Comparison of ENCODE assay signal across 9 mouse cellular contexts in genomic region chr5:122602233-122602632, GRCm38 (mm10). TPM values are rescaled to one million over a fixed set of nuclear protein-coding genes. Genes with fewer than 3 reads are reported as not detected.
A peak's percentile ranks its signal among the peaks of the same experiment; 100 is the strongest.
DNase-seq lines count a peak whose midpoint lies in the region; ATAC-seq lines count a peak whose summit lies in the region.
"Had no signal": no experiment of that assay in that cellular context is flagged by ENCODE, and none has a peak within 500 bp of the region (broad histone marks: within the 10 kb centered on the region; RNA-seq: fewer than 3 reads in every experiment).

No protein-coding gene starts in this region.

- DNase-seq in adrenal gland, adult 2 months = peak; percentile 39
- DNase-seq in adrenal gland, adult 18-20 months (ENCODE audit: low spot score in 2 of 2) = no peak
- peak; percentile 74 to 81 for DNase-seq in B cell, adult 2 months
- peak; percentile 93 for DNase-seq in lung, postnatal 25 days (ENCODE audit: low spot score)
- peak; percentile 77 for DNase-seq in thymus, postnatal 0 days (ENCODE audit: low spot score)
- DNase-seq in frontal cortex, postnatal 25 days (ENCODE audit: low spot score in 2 of 2) = no peak
- no peak for DNase-seq in right cerebral cortex, postnatal 25 days

- H3K9ac ChIP-seq in heart, embryonic 15.5 days = no peak overlapping the region
- H3K9ac ChIP-seq: embryonic facial prominence, embryonic 12.5 days had no signal

- peak; percentile 83 for ATAC-seq in heart, embryonic 15.5 days (replicated peaks; ENCODE audit: insufficient number of reproducible peaks, insufficient read depth, low FRiP score, low read depth)

- 18% methylated on average over 11 of the region's 11 CpGs for WGBS in heart, embryonic 15.5 days

- H3K4me3 ChIP-seq in heart, embryonic 15.5 days = no peak overlapping the region
- H3K4me3 ChIP-seq: embryonic facial prominence, embryonic 12.5 days had no signal

- peak overlapping the region; percentile 84 for H3K27ac ChIP-seq in heart, embryonic 15.5 days
- H3K27ac ChIP-seq: embryonic facial prominence, embryonic 12.5 days had no signal

- H3K27me3 ChIP-seq in heart, embryonic 15.5 days = no peaks in the 10 kb centered on the region
- H3K27me3 ChIP-seq: embryonic facial prominence, embryonic 12.5 days had no signal

- H3K4me1 ChIP-seq in heart, embryonic 15.5 days (replicated peaks) = peaks cover 18% of the 10 kb centered on the region
- H3K4me1 ChIP-seq: embryonic facial prominence, embryonic 12.5 days had no signal

- peaks cover 35% of the 10 kb centered on the region for H3K36me3 ChIP-seq in heart, embryonic 15.5 days

- peak overlapping the region; percentile 30; the same call in 1 of the 2 replicates for H3K4me2 ChIP-seq in heart, embryonic 15.5 days
- H3K4me2 ChIP-seq: embryonic facial prominence, embryonic 12.5 days had no signal

- H3K9me3 ChIP-seq in heart, embryonic 15.5 days (replicated peaks) = no peaks in the 10 kb centered on the region
- H3K9me3 ChIP-seq: embryonic facial prominence, embryonic 12.5 days had no signal

RNA-seq across cellular contexts. Expression of gene Ift81, which starts 12.1 kb away (rescaled TPM):
- 10 to 100 TPM in 1 of 2 experiments, 1 to 10 TPM in 1; 6.5 to 15.7 TPM for total RNA-seq in adrenal gland, adult 2 months (2021)
- 1.4 and 2.2 TPM in 2 replicates for polyA plus RNA-seq in adrenal gland, adult 2 months (2012; rRNA removed)
- total RNA-seq in adrenal gland, adult 18-20 months (2021) = 10 to 100 TPM; 10.9 to 18.3 TPM
- polyA plus RNA-seq in heart, embryonic 15.5 days (2015; fragmentation: Nextera tagmentation; extraction: Ambion mirVana) = 30.7 and 39.3 TPM in 2 replicates
- 10.9 and 12.5 TPM in 2 replicates for polyA plus RNA-seq in thymus, postnatal 0 days (2015; fragmentation: Nextera tagmentation; extraction: Ambion mirVana)

RNA-seq across cellular contexts. Expression of gene P2rx7, which starts 41.5 kb away (rescaled TPM):
- 1 to 10 TPM; 3.0 to 3.3 TPM for total RNA-seq in adrenal gland, adult 2 months (2021)
- polyA plus RNA-seq in adrenal gland, adult 2 months (2012; rRNA removed) = 3.1 and 5.3 TPM in 2 replicates
- total RNA-seq in adrenal gland, adult 18-20 months (2021) = 1 to 10 TPM; 1.6 to 4.0 TPM
- 3.0 and 3.7 TPM in 2 replicates for polyA plus RNA-seq in heart, embryonic 15.5 days (2015; fragmentation: Nextera tagmentation; extraction: Ambion mirVana)
- 8.2 and 8.8 TPM in 2 replicates for polyA plus RNA-seq in thymus, postnatal 0 days (2015; fragmentation: Nextera tagmentation; extraction: Ambion mirVana)

Comparison
In these comparisons a context has a peak if more than half of its experiments do, and no peak if none do; other contexts are left out.
1. DNase-seq: peak in adrenal gland, adult 2 months (single experiment), B cell, adult 2 months (2 of 2), lung, postnatal 25 days (single experiment) and thymus, postnatal 0 days (single experiment); none in adrenal gland, adult 18-20 months (0 of 2), frontal cortex, postnatal 25 days (0 of 2) and right cerebral cortex, postnatal 25 days (single experiment).